Mouse (Mus musculus): ENCODE measurements around the gene Inip. TPM values are rescaled to one million over a fixed set of nuclear protein-coding genes. Genes with fewer than 3 reads are reported as not detected.

The Inip gene
- polyA plus RNA-seq, 1 experiment from 2014 or later = 17.3 TPM

GRCm38 (mm10) chr4:59808396-59808795 lies 7.0 kb upstream of the Inip start:
- no peak for ATAC-seq (ENCODE audit: insufficient read depth)
- Histone ChIP-seq H3K27me3 (no peaks in the 10 kb centered on the region), H3K36me3 (replicated peaks) (no peaks in the 10 kb centered on the region), H3K9ac (no peak overlapping the region), H3K4me1 (replicated peaks) (peaks cover 45% of the 10 kb centered on the region), H3K4me2 (no peak overlapping the region), H3K27ac (replicated peaks) (no peak overlapping the region), H3K4me3 (replicated peaks) (no peak overlapping the region), H3K9me3 (replicated peaks) (no peaks in the 10 kb centered on the region)
- WGBS (ENCODE audit: insufficient replicate concordance) = 56% methylated on average over 5 of the region's 5 CpGs

DNA sequence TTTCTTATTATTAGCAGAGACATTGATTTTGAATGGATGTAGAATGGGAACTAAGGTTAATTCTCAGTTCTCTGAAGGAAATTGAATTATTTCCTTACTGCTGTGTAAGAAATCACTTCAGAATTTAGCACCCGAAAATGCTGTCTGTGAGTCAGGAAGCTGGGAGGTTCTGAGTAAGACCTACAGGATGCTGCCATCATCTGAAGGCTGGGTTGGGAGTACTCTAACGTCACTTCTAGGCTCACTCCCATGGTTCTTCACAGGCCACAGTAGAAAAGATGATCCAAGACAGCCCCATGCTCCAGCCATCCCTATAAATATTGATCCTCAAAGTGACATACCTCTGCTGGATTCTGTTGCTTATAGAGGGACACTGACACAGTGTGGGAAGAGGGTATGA lies 6.1 kb upstream of the Inip start:
- WGBS (ENCODE audit: insufficient replicate concordance) = 65% methylated on average over 2 of the region's 2 CpGs
- Histone ChIP-seq H3K9ac (no peak overlapping the region), H3K4me2 (peak overlapping the region; percentile 99), H3K27ac (replicated peaks) (no peak overlapping the region), H3K9me3 (replicated peaks) (no peaks in the 10 kb centered on the region), H3K27me3 (no peaks in the 10 kb centered on the region), H3K4me3 (replicated peaks) (no peak overlapping the region), H3K36me3 (replicated peaks) (no peaks in the 10 kb centered on the region), H3K4me1 (replicated peaks) (peaks cover 54% of the 10 kb centered on the region)
- ATAC-seq (ENCODE audit: insufficient read depth) = no peak

DNA sequence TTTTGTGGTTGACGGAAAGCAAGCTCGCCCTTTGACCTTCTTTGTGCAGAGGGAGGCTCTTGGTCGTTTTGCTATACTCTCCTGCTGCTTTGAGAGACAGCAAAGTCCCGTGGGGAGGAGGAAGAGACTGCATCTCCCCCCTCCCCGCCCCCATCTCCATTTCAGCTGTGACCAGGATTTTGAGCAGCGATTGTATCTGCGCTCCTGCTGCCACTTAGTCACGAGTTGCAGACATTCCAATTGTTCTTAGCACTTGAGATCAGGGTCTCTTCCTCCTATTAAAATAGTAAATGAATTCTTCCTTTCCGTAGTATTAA lies 5.4 kb upstream of the Inip start:
- Histone ChIP-seq H3K4me2 (peak overlapping the region; percentile 99), H3K4me1 (replicated peaks) (peaks cover 61% of the 10 kb centered on the region), H3K9ac (peak overlapping the region; percentile 85; the same call in 1 of the 2 replicates), H3K36me3 (replicated peaks) (no peaks in the 10 kb centered on the region), H3K27ac (replicated peaks) (0 out of 2 replicates have a peak overlapping the region, but pooled peaks have one; percentile 71), H3K9me3 (replicated peaks) (no peaks in the 10 kb centered on the region), H3K4me3 (replicated peaks) (peak overlapping the region; percentile 91), H3K27me3 (no peaks in the 10 kb centered on the region)
- 9% methylated on average over 9 of the region's 9 CpGs for WGBS (ENCODE audit: insufficient replicate concordance)
- ATAC-seq (ENCODE audit: insufficient read depth) = no peak

DNA sequence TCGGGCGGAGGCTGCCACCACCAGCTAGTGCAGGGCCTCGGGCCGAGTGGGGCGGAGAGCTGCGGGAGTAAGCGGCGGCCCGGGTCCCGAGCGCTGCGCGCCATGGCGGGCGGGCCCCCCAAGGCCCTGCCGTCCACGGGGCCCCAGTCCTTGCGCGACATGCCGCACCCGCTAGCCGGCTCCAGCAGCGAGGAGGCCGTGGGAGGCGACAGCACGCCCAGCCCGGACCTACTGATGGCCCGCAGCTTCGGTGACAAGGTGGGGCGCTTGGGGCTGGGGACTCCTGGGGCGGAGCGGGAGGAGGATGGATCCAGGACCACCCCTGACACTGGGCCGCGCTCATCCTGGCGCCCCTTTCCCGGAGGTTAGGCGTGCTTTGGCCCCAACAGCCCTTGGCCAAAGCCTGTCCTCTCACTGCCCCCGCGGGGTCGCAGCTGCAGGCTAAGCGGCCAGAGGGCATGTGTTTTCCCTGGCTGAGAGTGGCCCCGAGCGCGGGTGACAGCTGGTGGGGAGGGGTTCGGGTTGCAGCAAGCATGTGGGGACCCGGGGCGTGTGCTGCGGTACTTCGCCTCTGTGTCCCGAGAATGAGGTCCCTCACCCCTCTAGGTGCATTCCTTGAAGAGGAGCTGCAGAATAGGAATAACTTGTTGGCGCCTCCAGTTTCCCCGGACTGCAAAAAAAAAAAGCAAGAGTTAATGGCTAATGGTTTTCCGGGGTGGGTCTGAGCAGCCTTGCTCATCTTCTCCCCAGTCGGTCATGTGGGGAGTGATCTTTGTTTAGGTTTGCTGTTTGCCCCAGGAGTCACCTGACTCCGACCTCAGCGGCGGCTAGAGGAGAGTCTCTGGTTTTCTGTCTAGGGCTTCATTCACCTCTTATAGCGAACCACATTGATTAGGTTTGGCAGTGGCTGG lies 4.8 kb upstream of the Inip start:
- H3K27ac ChIP-seq (replicated peaks) = peak overlapping the region; percentile 71
- ATAC-seq (ENCODE audit: insufficient read depth) = peak; percentile 49
- peak overlapping the region; percentile 85 for H3K9ac ChIP-seq
- H3K4me1 ChIP-seq (replicated peaks) = peaks cover 61% of the 10 kb centered on the region
- WGBS (ENCODE audit: insufficient replicate concordance) = under 1% methylated on average over 58 of the region's 58 CpGs
- H3K27me3 ChIP-seq = no peaks in the 10 kb centered on the region
- no peaks in the 10 kb centered on the region for H3K9me3 ChIP-seq (replicated peaks)
- peak overlapping the region; percentile 91 for H3K4me3 ChIP-seq (replicated peaks)
- H3K4me2 ChIP-seq = peak overlapping the region; percentile 99
- H3K36me3 ChIP-seq (replicated peaks) = no peaks in the 10 kb centered on the region

- WGBS (ENCODE audit: insufficient replicate concordance) = 4% methylated on average over 45 of the region's 45 CpGs
- H3K36me3 ChIP-seq (replicated peaks) = no peaks in the 10 kb centered on the region
- peak within 1 kb of the TSS; percentile 91 for H3K4me3 ChIP-seq (replicated peaks)
- peak; percentile 84 for ATAC-seq (ENCODE audit: insufficient read depth)
- H3K27me3 ChIP-seq = no peaks in the 10 kb centered on the region
- peak within 1 kb of the TSS; percentile 79 for H3K27ac ChIP-seq (replicated peaks)
- no peaks in the 10 kb centered on the region for H3K9me3 ChIP-seq (replicated peaks)
- H3K4me1 ChIP-seq (replicated peaks) = peaks cover 61% of the 10 kb centered on the region
- peak within 1 kb of the TSS; percentile 85 for H3K9ac ChIP-seq
- H3K4me2 ChIP-seq = peak within 1 kb of the TSS; percentile 99
Measured at GRCm38 (mm10) chr4:59805181-59805967, 4.0 kb upstream of the Inip start, which contains the start of gene Snx30. Gene Snx30, plus strand, starts transcription at chr4:59805840.

GRCm38 (mm10) chr4:59804754-59805153 lies 3.4 kb upstream of the Inip start:
- Histone ChIP-seq H3K27ac (replicated peaks) (peak overlapping the region; percentile 79), H3K4me1 (replicated peaks) (peaks cover 61% of the 10 kb centered on the region), H3K4me3 (replicated peaks) (peak overlapping the region; percentile 91), H3K27me3 (no peaks in the 10 kb centered on the region), H3K9ac (no peak overlapping the region), H3K4me2 (peak overlapping the region; percentile 99), H3K36me3 (replicated peaks) (no peaks in the 10 kb centered on the region), H3K9me3 (replicated peaks) (no peaks in the 10 kb centered on the region)
- WGBS (ENCODE audit: insufficient replicate concordance) = 37% methylated on average over 1 of the region's 1 CpGs
- ATAC-seq (ENCODE audit: insufficient read depth) = no peak

- ATAC-seq (ENCODE audit: insufficient read depth) = no peak
- 16% methylated on average over 5 of the region's 5 CpGs for WGBS (ENCODE audit: insufficient replicate concordance)
- H3K27ac ChIP-seq (replicated peaks) = peak overlapping the region; percentile 45
- H3K9me3 ChIP-seq (replicated peaks) = no peaks in the 10 kb centered on the region
- H3K9ac ChIP-seq = no peak overlapping the region
- H3K4me1 ChIP-seq (replicated peaks) = peaks cover 55% of the 10 kb centered on the region
- no peaks in the 10 kb centered on the region for H3K36me3 ChIP-seq (replicated peaks)
- no peak overlapping the region for H3K4me3 ChIP-seq (replicated peaks)
- no peaks in the 10 kb centered on the region for H3K27me3 ChIP-seq
- H3K4me2 ChIP-seq = no peak overlapping the region
Measured at GRCm38 (mm10) chr4:59803358-59803757, 2.0 kb upstream of the Inip start.

GRCm38 (mm10) chr4:59802792-59803191 lies 1.4 kb upstream of the Inip start:
- 14% methylated on average over 4 of the region's 4 CpGs for WGBS (ENCODE audit: insufficient replicate concordance)

GRCm38 (mm10) chr4:59802107-59802506 lies 718 bp upstream of the Inip start:
- no peak for ATAC-seq (ENCODE audit: insufficient read depth)
- no peak overlapping the region for H3K4me3 ChIP-seq (replicated peaks)
- H3K27ac ChIP-seq (replicated peaks) = no peak overlapping the region
- H3K9ac ChIP-seq = no peak overlapping the region
- 75% methylated on average over 6 of the region's 6 CpGs for WGBS (ENCODE audit: insufficient replicate concordance)
- H3K9me3 ChIP-seq (replicated peaks) = no peaks in the 10 kb centered on the region
- no peaks in the 10 kb centered on the region for H3K27me3 ChIP-seq
- no peak overlapping the region for H3K4me2 ChIP-seq
- H3K4me1 ChIP-seq (replicated peaks) = peaks cover 49% of the 10 kb centered on the region
- H3K36me3 ChIP-seq (replicated peaks) = no peaks in the 10 kb centered on the region

More at GRCm38 (mm10) chr4:59802792-59803191, 1.4 kb upstream of the Inip start:
- Histone ChIP-seq H3K9ac (no peak overlapping the region), H3K4me2 (0 out of 2 replicates have a peak overlapping the region, but pooled peaks have one; percentile 10), H3K9me3 (replicated peaks) (no peaks in the 10 kb centered on the region), H3K4me1 (replicated peaks) (peaks cover 54% of the 10 kb centered on the region), H3K4me3 (replicated peaks) (no peak overlapping the region), H3K27ac (replicated peaks) (peak overlapping the region; percentile 45), H3K27me3 (no peaks in the 10 kb centered on the region), H3K36me3 (replicated peaks) (no peaks in the 10 kb centered on the region)
- peak; percentile 73 for ATAC-seq (ENCODE audit: insufficient read depth)

DNA sequence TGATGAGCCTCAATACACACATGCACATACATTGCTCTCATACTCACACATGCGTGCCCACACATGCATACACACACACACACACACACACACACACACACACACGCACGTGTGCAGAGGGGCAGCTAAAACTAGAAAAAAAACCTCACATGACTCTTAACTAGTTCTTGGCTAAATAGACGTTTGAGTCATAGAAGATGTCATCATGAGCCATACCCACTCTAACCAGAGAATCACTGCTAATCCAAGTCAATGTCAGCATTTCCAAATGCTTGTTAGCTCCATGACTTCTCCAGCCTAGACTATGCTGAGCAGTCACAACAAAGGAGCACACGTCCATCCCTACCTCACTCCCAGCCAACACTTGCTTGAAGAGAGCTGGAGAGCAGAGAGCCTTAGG lies 1.2 kb downstream of the Inip start:
- no peak overlapping the region for H3K9ac ChIP-seq
- no peaks in the 10 kb centered on the region for H3K36me3 ChIP-seq (replicated peaks)
- H3K27ac ChIP-seq (replicated peaks) = no peak overlapping the region
- H3K9me3 ChIP-seq (replicated peaks) = no peaks in the 10 kb centered on the region
- no peaks in the 10 kb centered on the region for H3K27me3 ChIP-seq
- WGBS (ENCODE audit: insufficient replicate concordance) = 77% methylated on average over 5 of the region's 5 CpGs
- no peak overlapping the region for H3K4me3 ChIP-seq (replicated peaks)
- H3K4me2 ChIP-seq = no peak overlapping the region
- ATAC-seq (ENCODE audit: insufficient read depth) = no peak
- peaks cover 30% of the 10 kb centered on the region for H3K4me1 ChIP-seq (replicated peaks)

- Histone ChIP-seq H3K4me1 (replicated peaks) (no peaks in the 10 kb centered on the region), H3K27me3 (peaks cover 5% of the 10 kb centered on the region; the same call in 1 of the 2 replicates), H3K9me3 (replicated peaks) (no peaks in the 10 kb centered on the region), H3K4me3 (replicated peaks) (no peak overlapping the region), H3K9ac (no peak overlapping the region), H3K36me3 (replicated peaks) (no peaks in the 10 kb centered on the region), H3K27ac (replicated peaks) (no peak overlapping the region), H3K4me2 (no peak overlapping the region)
- WGBS (ENCODE audit: insufficient replicate concordance) = 49% methylated on average over 2 of the region's 2 CpGs
- no peak for ATAC-seq (ENCODE audit: insufficient read depth)
Measured at GRCm38 (mm10) chr4:59795788-59796455, 5.5 kb downstream of the Inip start.
